Mouse (Mus musculus) heart, postnatal 0 days (tissue): ENCODE data around the gene Rundc1.

Experiments used
- CTCF ChIP-seq: IDR thresholded peaks from 2 replicates; pipeline ENCODE4 v1.5.1; 2016; ENCODE audit warnings: antibody characterized with exemption, control low read depth, low read depth
- EP300 ChIP-seq: IDR thresholded peaks from 2 replicates; pipeline ENCODE4 v1.6.1; 2016; ENCODE audit warnings: antibody characterized with exemption, low read depth

DNA sequence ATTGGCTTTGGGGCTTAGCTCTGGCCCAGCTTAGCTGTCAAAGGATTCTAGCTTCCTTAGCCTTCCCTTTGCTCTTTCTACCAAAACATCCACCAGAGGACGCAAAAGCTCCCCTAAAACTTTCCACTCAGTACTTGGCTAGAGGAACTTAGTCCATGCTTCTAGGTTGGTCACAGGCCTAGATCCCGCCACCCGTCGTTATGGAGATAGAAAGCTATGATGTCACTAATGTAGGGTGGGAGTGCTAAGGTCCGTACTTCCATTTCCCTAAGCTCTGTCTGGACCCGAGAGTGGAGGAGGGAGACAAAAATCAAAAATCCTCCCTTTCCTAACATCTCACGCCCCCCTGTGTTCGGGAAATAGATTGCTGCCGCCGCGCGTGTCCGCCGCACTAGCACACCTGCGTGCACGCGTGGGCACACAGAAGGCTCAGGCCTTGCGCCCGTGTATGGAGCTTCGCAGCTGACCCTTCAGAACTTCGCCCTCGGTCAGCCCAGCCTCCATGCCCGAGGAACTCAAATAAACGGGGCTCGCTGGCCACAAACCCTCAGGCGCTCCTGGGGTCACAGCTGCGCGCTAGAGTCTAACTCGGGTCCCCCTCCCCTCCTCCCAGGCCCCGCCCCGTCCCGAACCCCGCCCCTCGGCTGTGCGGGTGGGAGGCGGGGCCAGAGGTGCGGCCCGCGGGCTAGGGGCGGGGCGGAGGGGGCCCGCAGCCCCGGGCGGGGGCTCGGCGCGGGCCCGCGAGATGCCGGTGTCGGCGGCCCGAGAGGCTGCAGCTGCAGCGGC is 42.8 kb downstream of the Rundc1 start:
- TF ChIP-seq EP300, result no peak
- peak; percentile 54 for TF ChIP-seq CTCF
